Mouse (Mus musculus): ENCODE results near the gene P3h4.

GRCm38 (mm10) chr11:100388588-100388987 lies 26.0 kb downstream of the P3h4 start:
- TF ChIP-seq POLR2A (IDR thresholded peaks at IDR 0.05; ENCODE audit: insufficient read length, low read depth) (no peak), MAX (IDR thresholded peaks at IDR 0.05; ENCODE audit: low read depth) (no peak), USF1 (IDR thresholded peaks at IDR 0.05; ENCODE audit: low read depth) (no peak), TCF3 (IDR thresholded peaks at IDR 0.05; ENCODE audit: insufficient read length, low read depth) (no peak), TCF12 (IDR thresholded peaks at IDR 0.05; ENCODE audit: insufficient read depth, poor library complexity, severe bottlenecking) (no peak), REST (IDR thresholded peaks at IDR 0.05; ENCODE audit: insufficient read depth, insufficient read length) (no peak), MYOG (IDR thresholded peaks at IDR 0.05; ENCODE audit: control insufficient read depth in 1 of 3, insufficient read depth in 1 of 3, insufficient read length in 2 of 3, low read depth in 2 of 3) (no peak), CEBPB (IDR thresholded peaks at IDR 0.05; ENCODE audit: insufficient read depth, poor library complexity, severe bottlenecking) (no peak), E2F4 (IDR thresholded peaks at IDR 0.05; ENCODE audit: insufficient read depth) (no peak), MYOD1 (IDR thresholded peaks at IDR 0.05; ENCODE audit: control insufficient read depth in 1 of 3, insufficient read length in 2 of 3, low read depth in 2 of 3) (no peak), POLR2AphosphoS2 (IDR thresholded peaks at IDR 0.05; ENCODE audit: insufficient read length, low read depth) (no peak)
